In the genomic region with DNA sequence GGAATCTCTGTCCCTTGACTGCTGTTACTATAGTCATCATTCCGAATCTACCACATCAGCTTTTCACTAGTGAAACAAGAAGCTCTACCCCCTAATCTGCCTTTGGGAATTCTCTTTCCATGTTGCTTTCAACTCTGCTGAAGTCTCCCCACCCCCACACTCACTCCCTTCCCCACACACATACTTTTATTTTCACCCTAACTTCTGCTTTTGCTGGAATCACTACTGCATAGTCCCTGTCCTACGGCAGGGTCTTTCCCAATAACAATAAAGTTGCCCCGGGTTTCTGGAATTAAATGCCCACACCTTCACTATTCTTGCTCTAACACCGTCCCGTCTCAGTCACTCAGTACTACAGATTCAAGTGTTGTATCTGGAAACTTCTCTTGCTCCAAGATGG, we compare ENCODE assay signal across 8 mouse cellular contexts. TPM values are rescaled to one million over a fixed set of nuclear protein-coding genes. Genes with fewer than 3 reads are reported as not detected.
DNase-seq lines count a peak whose midpoint lies in the region; ATAC-seq lines count a peak whose summit lies in the region.

No protein-coding gene starts in this region.

- 73% methylated on average over 5 of the region's 5 CpGs for WGBS in heart, embryonic 14.5 days
- whole genome bisulfite sequencing in hindbrain, embryonic 16.5 days: 77% methylated on average over 5 of the region's 5 CpGs
- 66% methylated on average over 5 of the region's 5 CpGs for WGBS in midbrain, embryonic 12.5 days

- H3K4me1 ChIP-seq in heart, embryonic 14.5 days (ENCODE audit: control insufficient read depth in 2 of 2, insufficient read depth in 2 of 2, low read length in 2 of 2): peaks cover 6 to 18% of the 10 kb centered on the region in 2 experiments
- H3K4me1 ChIP-seq in hindbrain, embryonic 16.5 days (ENCODE audit: control insufficient read depth, insufficient read depth, low read depth, low read length): peaks cover 10% of the 10 kb centered on the region
- peaks cover 18% of the 10 kb centered on the region for H3K4me1 ChIP-seq in midbrain, embryonic 12.5 days

- no peaks in the 10 kb centered on the region for H3K36me3 ChIP-seq in heart, embryonic 14.5 days (ENCODE audit: control insufficient read depth, insufficient read depth, low read length)
- no peaks in the 10 kb centered on the region for H3K36me3 ChIP-seq in hindbrain, embryonic 16.5 days (ENCODE audit: control insufficient read depth, insufficient read depth, low read length)
- no peaks in the 10 kb centered on the region for H3K36me3 ChIP-seq in midbrain, embryonic 12.5 days

- ATAC-seq in heart, embryonic 14.5 days (ENCODE audit: insufficient number of reproducible peaks, insufficient read depth, low FRiP score, low read depth): no peak; the same call in 1 of the 2 replicates
- ATAC-seq in common myeloid progenitor, adult 5-6 weeks (replicated peaks; ENCODE audit: low read depth, poor library complexity, severe bottlenecking): 0 out of 2 replicates have a peak, but pooled peaks have one; percentile 39
- ATAC-seq in hindbrain, embryonic 16.5 days: no peak; the same call in 1 of the 2 replicates
- peak; percentile 44; the same call in 1 of the 2 replicates for ATAC-seq in midbrain, embryonic 12.5 days (ENCODE audit: low FRiP score, low read depth)

- peak overlapping the region in 1 of 2 experiments; percentile 35; a peak in 2 of 4 replicates for H3K27ac ChIP-seq in heart, embryonic 14.5 days (replicated peaks in 1 of 2; ENCODE audit: control insufficient read depth in 1 of 2, insufficient read depth in 1 of 2, low read depth in 2 of 2, low read length in 2 of 2)
- no peak overlapping the region for H3K27ac ChIP-seq in hindbrain, embryonic 16.5 days (ENCODE audit: low read depth, low read length)
- peak overlapping the region; percentile 20; the same call in 1 of the 2 replicates for H3K27ac ChIP-seq in midbrain, embryonic 12.5 days (replicated peaks)

- no peak for DNase-seq in heart, adult 9 months (ENCODE audit: low spot score in 2 of 2)
- DNase-seq in cerebellum, adult 9-10 months: no peak
- no peak for DNase-seq in right cerebral cortex, postnatal 10 days (ENCODE audit: low spot score in 2 of 2)
- no peak for DNase-seq in spleen, adult 18-20 months

- H3K9me3 ChIP-seq in heart, embryonic 14.5 days (ENCODE audit: control insufficient read depth, low read length): no peaks in the 10 kb centered on the region
- H3K9me3 ChIP-seq in hindbrain, embryonic 16.5 days (ENCODE audit: control insufficient read depth, low read length): no peaks in the 10 kb centered on the region
- H3K9me3 ChIP-seq in midbrain, embryonic 12.5 days: no peaks in the 10 kb centered on the region

- peak overlapping the region; percentile 64 for H3K9ac ChIP-seq in heart, embryonic 14.5 days (ENCODE audit: low read length)
- no peak overlapping the region for H3K9ac ChIP-seq in hindbrain, embryonic 16.5 days (ENCODE audit: low read depth, low read length)
- H3K9ac ChIP-seq in midbrain, embryonic 12.5 days (replicated peaks): no peak overlapping the region

- H3K4me3 ChIP-seq in heart, embryonic 14.5 days (ENCODE audit: control insufficient read depth in 1 of 2, insufficient read depth in 1 of 2, low read depth in 1 of 2, low read length in 2 of 2): peak overlapping the region; percentile 26 to 30
- H3K4me3 ChIP-seq in hindbrain, embryonic 16.5 days (ENCODE audit: low read length): no peak overlapping the region
- H3K4me3 ChIP-seq in midbrain, embryonic 12.5 days: peak overlapping the region; percentile 24; the same call in 1 of the 2 replicates

- peak overlapping the region; percentile 69 for H3K4me2 ChIP-seq in heart, embryonic 14.5 days (ENCODE audit: low read length)
- peak overlapping the region; percentile 48 for H3K4me2 ChIP-seq in hindbrain, embryonic 16.5 days (ENCODE audit: low read length)
- H3K4me2 ChIP-seq in midbrain, embryonic 12.5 days (replicated peaks): peak overlapping the region; percentile 41

- H3K27me3 ChIP-seq in heart, embryonic 14.5 days (ENCODE audit: control insufficient read depth, insufficient read depth, low read length): no peaks in the 10 kb centered on the region
- no peaks in the 10 kb centered on the region for H3K27me3 ChIP-seq in hindbrain, embryonic 16.5 days (replicated peaks; ENCODE audit: control insufficient read depth, insufficient read depth, low read length)
- no peaks in the 10 kb centered on the region for H3K27me3 ChIP-seq in midbrain, embryonic 12.5 days

RNA-seq across cellular contexts. Expression of gene Mab21l3, which starts 12.2 kb away (rescaled TPM):
- polyA plus RNA-seq in heart, embryonic 14.5 days (2014; fragmentation: Nextera tagmentation; extraction: Ambion mirVana): 0.09 and 0.13 TPM in 2 replicates
- not detected in 2 replicates for total RNA-seq in common myeloid progenitor, adult 5-6 weeks (2017)
- polyA plus RNA-seq in hindbrain, embryonic 16.5 days (2015; fragmentation: Nextera tagmentation; extraction: Ambion mirVana): 0.16 TPM in 2 replicates
- polyA plus RNA-seq in midbrain, embryonic 12.5 days (2016; fragmentation: Nextera tagmentation; extraction: Ambion mirVana): 0.32 and 0.48 TPM in 2 replicates

Comparison
In these comparisons a context has a peak if more than half of its experiments do, and no peak if none do; other contexts are left out.
1. ATAC-seq: peak in common myeloid progenitor, adult 5-6 weeks (single experiment) and midbrain, embryonic 12.5 days (single experiment); none in heart, embryonic 14.5 days (single experiment) and hindbrain, embryonic 16.5 days (single experiment).
2. Peak in every context shown above with its lines, with median percentiles within 50 percentile points of each other: H3K4me2 ChIP-seq.